Mouse (Mus musculus) C2C12 (cell line): ENCODE measurements around the gene Nxph4.

ENCODE experiments used
- CTCF ChIP-seq: IDR thresholded peaks from one replicate; pipeline ENCODE4 v1.5.1; 2011; ENCODE audit not compliant: control insufficient read depth, insufficient read depth, insufficient read length
- MAX ChIP-seq: IDR thresholded peaks from one replicate; pipeline ENCODE4 v1.6.1; 2011; ENCODE audit warnings: mild to moderate bottlenecking, control low read depth
- USF1 ChIP-seq: IDR thresholded peaks from one replicate; pipeline ENCODE4 v1.6.1; 2011; ENCODE audit warnings: low read depth, mild to moderate bottlenecking, control low read depth, moderate library complexity

DNA sequence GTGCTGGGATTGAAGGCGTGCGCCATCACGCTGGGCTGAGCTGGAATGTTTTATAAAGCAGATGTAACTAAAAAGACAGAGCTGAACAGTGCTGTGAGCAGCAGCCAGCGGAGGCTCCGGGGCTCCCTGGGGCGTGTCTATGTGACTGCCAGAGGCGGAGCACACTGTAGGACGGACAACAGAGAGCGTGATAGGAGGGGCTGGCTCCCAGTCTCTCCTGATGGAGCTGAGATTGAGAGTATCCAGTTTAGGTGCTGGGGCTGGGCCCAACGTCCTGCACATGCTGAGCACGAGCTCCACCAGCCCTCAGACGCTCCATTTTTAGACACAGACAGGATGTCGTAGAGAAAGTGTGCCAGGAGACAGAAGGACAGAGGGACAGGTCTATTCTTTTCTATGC lies 29.9 kb upstream of the Nxph4 start:
- TF ChIP-seq CTCF (no peak), USF1 (no peak), MAX (no peak)
